Mouse (Mus musculus) liver, embryonic 14.5 days (tissue): ENCODE measurements at regions not wholly inside any gene's neighbourhood (a gene's known extent, or its start where the extent isn't known, plus 50 kb on each side); places are given as distances from the start of the nearest gene placed in this dataset.

Experiments used
- ATAC-seq: fragments of 200-750 bp; cut with Nextera tagmentation; 2 replicates; pipeline ENCODE4 v1.8.0; 2017; ENCODE audit warnings: moderate number of reproducible peaks, mild to moderate bottlenecking, moderate library complexity; ENCODE audit not compliant: insufficient read depth
- DNase-seq, 3 experiments: peaks; one replicate each; pipeline ENCODE4 v3.0.0-alpha.2; 2012 to 2013; ENCODE audit warnings: low read depth in 3 of 3, low spot score in 3 of 3
- H3K27ac ChIP-seq: fragments of 300-500 bp; sonication (generic); 2 replicates; pipeline ENCODE4 v1.5.1; 2014; ENCODE audit warnings: moderate library complexity, mild to moderate bottlenecking, control low read depth, inconsistent platforms
- H3K27me3 ChIP-seq: fragments of 300-500 bp; sonication (generic); 2 replicates; pipeline ENCODE4 v1.6.1; 2014; ENCODE audit warnings: mild to moderate bottlenecking, low read length, moderate library complexity; ENCODE audit not compliant: control insufficient read depth, insufficient read depth
- H3K36me3 ChIP-seq: fragments of 300-500 bp; sonication (generic); replicated peaks from 2 replicates; pipeline ENCODE4 v1.6.1; 2014; ENCODE audit warnings: low read depth; ENCODE audit not compliant: control insufficient read depth, insufficient read depth
- H3K4me1 ChIP-seq, 2 experiments: fragments of 200-500 bp in 1 of 2; fragments of 300-500 bp in 1 of 2; sonication (generic) in 1 of 2; replicated peaks; 2 replicates each; pipeline ENCODE4 v1.6.1; 2012 to 2014; ENCODE audit warnings: antibody characterized with exemption in 1 of 2, inconsistent platforms in 1 of 2, low read length in 1 of 2; ENCODE audit not compliant: control insufficient read depth in 2 of 2, insufficient read depth in 2 of 2
- H3K4me2 ChIP-seq: fragments of 300-500 bp; sonication (generic); 2 replicates; pipeline ENCODE4 v1.6.1; 2014; ENCODE audit warnings: low read depth, mild to moderate bottlenecking, control low read depth, moderate library complexity
- H3K4me3 ChIP-seq, 2 experiments: fragments of 200-500 bp in 1 of 2; fragments of 300-500 bp in 1 of 2; sonication (generic) in 1 of 2; 2 replicates each; pipeline ENCODE4 v1.5.1; 2012 to 2014; ENCODE audit warnings: low read depth in 2 of 2, low read length in 2 of 2, mild to moderate bottlenecking in 2 of 2, control low read depth in 1 of 2, inconsistent platforms in 1 of 2, moderate library complexity in 1 of 2; ENCODE audit not compliant: insufficient read depth in 1 of 2
- H3K9ac ChIP-seq: fragments of 300-500 bp; sonication (generic); replicated peaks from 2 replicates; pipeline ENCODE4 v1.6.1; 2014; ENCODE audit warnings: mild to moderate bottlenecking, control low read depth, moderate library complexity
- H3K9me3 ChIP-seq: fragments of 300-500 bp; sonication (generic); 2 replicates; pipeline ENCODE4 v1.6.1; 2016; ENCODE audit warnings: low read length, mixed read lengths; ENCODE audit not compliant: control insufficient read depth
- CTCF ChIP-seq: IDR thresholded peaks from 2 replicates; pipeline ENCODE4 v1.5.1; 2016; ENCODE audit warnings: antibody characterized with exemption, low read depth, control low read depth
- EP300 ChIP-seq: IDR thresholded peaks from 2 replicates; pipeline ENCODE4 v1.6.1; 2016; ENCODE audit warnings: antibody characterized with exemption, low read depth

DNA sequence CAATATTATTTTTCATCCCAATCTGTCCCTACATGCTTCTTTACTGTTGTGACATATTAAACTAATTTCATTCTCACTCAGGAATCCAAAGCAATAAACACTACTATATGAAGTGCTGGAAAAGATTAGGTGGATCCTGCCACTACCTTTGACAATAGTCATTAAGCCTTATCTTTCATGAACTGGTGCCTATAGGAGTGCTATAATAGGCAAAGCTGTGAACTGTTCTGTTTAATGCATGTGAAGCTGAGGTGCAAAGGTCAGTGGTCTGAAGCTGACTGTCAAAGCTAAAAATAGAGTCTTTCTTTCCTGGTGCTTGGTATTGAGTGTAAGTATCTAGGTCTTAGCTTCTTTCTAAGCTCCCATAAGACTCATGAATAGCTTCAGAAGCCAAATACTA lies 336.6 kb downstream of the Parp8 start:
- Histone ChIP-seq H3K36me3 (no peaks in the 10 kb centered on the region), H3K4me3 (no peak overlapping the region), H3K9me3 (no peaks in the 10 kb centered on the region), H3K27ac (no peak overlapping the region), H3K9ac (no peak overlapping the region), H3K4me2 (no peak overlapping the region), H3K4me1 (no peaks in the 10 kb centered on the region; a peak in 1 of 4 replicates), H3K27me3 (no peaks in the 10 kb centered on the region)
- ATAC-seq (no peak), DNase-seq (no peak)
- no peak for TF ChIP-seq CTCF
- TF ChIP-seq EP300: no peak
